Mouse (Mus musculus): ENCODE results near the gene Sfta2. TPM values are rescaled to one million over a fixed set of nuclear protein-coding genes. Genes with fewer than 3 reads are reported as not detected.

Gene Sfta2
- polyA plus RNA-seq, 1 experiment from 2014 or later: 10.2 TPM

DNA sequence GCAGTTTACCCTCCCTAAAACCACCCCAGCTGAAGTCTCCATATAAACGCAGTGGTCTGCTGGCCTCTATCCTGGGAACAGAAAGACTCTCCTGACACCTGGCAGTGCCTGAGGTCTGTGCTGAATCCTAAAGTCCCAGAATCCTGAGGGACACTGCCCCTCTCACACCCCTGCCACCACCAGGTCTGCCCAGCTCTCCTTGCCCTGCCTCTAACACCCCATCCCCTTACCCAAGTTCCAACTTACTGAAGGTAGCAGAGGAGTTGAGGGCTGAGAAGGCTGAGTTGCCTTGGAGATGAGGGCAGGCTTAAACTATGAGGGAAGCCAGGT lies 96.0 kb downstream of the Sfta2 start:
- WGBS: 13% methylated on average over 1 of the region's 1 CpGs
- Histone ChIP-seq H3K27ac (ENCODE audit: low read length) (peak overlapping the region; percentile 100), H3K4me2 (ENCODE audit: low read depth, low read length) (peak overlapping the region; percentile 64), H3K4me1 (ENCODE audit: control insufficient read depth, insufficient read depth, low read length) (peaks cover 36% of the 10 kb centered on the region), H3K9ac (ENCODE audit: low read length) (peak overlapping the region; percentile 76), H3K27me3 (ENCODE audit: control insufficient read depth, insufficient read depth, low read length) (no peaks in the 10 kb centered on the region), H3K9me3 (replicated peaks; ENCODE audit: control insufficient read depth, low read length) (peaks cover 4% of the 10 kb centered on the region; the same call in 1 of the 2 replicates), H3K36me3 (ENCODE audit: control insufficient read depth, insufficient read depth, low read length) (peaks cover 20% of the 10 kb centered on the region), H3K4me3 (replicated peaks; ENCODE audit: low read length) (peak overlapping the region; percentile 43)
- ATAC-seq (ENCODE audit: insufficient read depth, low FRiP score): no peak

DNA sequence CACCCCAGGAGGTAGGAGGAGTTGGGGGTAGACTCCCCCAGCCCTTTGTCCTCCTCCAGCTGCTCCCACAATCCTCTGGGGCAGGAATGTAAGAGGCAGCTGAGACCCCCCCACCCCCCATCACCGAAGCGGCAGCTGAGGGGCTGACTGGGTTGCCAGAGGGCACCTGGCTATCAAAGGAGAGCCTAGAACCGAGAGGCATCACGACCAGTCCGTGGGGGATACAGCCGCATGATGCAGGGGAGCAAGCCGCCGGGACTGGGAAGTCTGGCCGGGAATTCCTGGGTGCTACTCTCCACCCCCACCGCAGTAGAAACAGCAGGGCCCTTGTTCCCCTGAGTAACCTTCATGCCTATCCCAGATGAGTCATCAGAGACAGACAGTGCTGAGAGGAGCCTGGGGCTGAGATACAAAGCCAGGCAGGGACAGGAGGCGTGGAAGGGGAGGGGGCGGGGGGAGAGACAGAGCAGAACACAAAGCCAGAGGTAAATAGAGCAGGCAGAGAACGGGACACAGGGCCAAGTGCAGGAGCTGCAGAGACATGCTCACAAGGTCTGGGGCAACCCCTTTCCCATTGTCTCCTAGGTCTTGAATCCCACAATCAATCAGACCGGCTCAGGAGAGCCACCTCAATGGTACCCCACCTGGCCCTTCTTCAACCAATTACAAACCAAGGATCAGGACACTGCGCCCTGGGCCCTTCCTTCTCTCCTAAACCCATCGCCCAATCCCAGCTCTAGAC lies 96.6 kb downstream of the Sfta2 start:
- Histone ChIP-seq H3K27ac (ENCODE audit: low read length) (peak overlapping the region; percentile 100), H3K9ac (ENCODE audit: low read length) (peak overlapping the region; percentile 76), H3K36me3 (ENCODE audit: control insufficient read depth, insufficient read depth, low read length) (peaks cover 14% of the 10 kb centered on the region), H3K4me2 (ENCODE audit: low read depth, low read length) (peak overlapping the region; percentile 64), H3K4me3 (replicated peaks; ENCODE audit: low read length) (peak overlapping the region; percentile 43), H3K4me1 (ENCODE audit: control insufficient read depth, insufficient read depth, low read length) (peaks cover 40% of the 10 kb centered on the region), H3K27me3 (ENCODE audit: control insufficient read depth, insufficient read depth, low read length) (no peaks in the 10 kb centered on the region), H3K9me3 (replicated peaks; ENCODE audit: control insufficient read depth, low read length) (peaks cover 4% of the 10 kb centered on the region; the same call in 1 of the 2 replicates)
- WGBS: 7% methylated on average over 16 of the region's 16 CpGs
- peak; percentile 39; the same call in 1 of the 2 replicates for ATAC-seq (ENCODE audit: insufficient read depth, low FRiP score)

GRCm38 (mm10) chr17:35698501-35698883 lies 97.1 kb downstream of the Sfta2 start:
- no peak for ATAC-seq (ENCODE audit: insufficient read depth, low FRiP score)
- Histone ChIP-seq H3K4me2 (ENCODE audit: low read depth, low read length) (peak overlapping the region; percentile 64), H3K4me1 (ENCODE audit: control insufficient read depth, insufficient read depth, low read length) (peaks cover 40% of the 10 kb centered on the region), H3K4me3 (replicated peaks; ENCODE audit: low read length) (peak overlapping the region; percentile 43), H3K36me3 (ENCODE audit: control insufficient read depth, insufficient read depth, low read length) (peaks cover 11% of the 10 kb centered on the region), H3K27me3 (ENCODE audit: control insufficient read depth, insufficient read depth, low read length) (no peaks in the 10 kb centered on the region), H3K27ac (ENCODE audit: low read length) (peak overlapping the region; percentile 100), H3K9ac (ENCODE audit: low read length) (peak overlapping the region; percentile 76), H3K9me3 (replicated peaks; ENCODE audit: control insufficient read depth, low read length) (peaks cover 4% of the 10 kb centered on the region; the same call in 1 of the 2 replicates)
- WGBS: 23% methylated on average over 5 of the region's 5 CpGs

- H3K36me3 ChIP-seq (ENCODE audit: control insufficient read depth, insufficient read depth, low read length): peaks cover 10% of the 10 kb centered on the region
- no peaks in the 10 kb centered on the region for H3K27me3 ChIP-seq (ENCODE audit: control insufficient read depth, insufficient read depth, low read length)
- peak overlapping the region; percentile 72 for H3K4me2 ChIP-seq (ENCODE audit: low read depth, low read length)
- H3K9me3 ChIP-seq (replicated peaks; ENCODE audit: control insufficient read depth, low read length): peaks cover 4% of the 10 kb centered on the region; the same call in 1 of the 2 replicates
- H3K4me3 ChIP-seq (replicated peaks; ENCODE audit: low read length): peak overlapping the region; percentile 74
- ATAC-seq (ENCODE audit: insufficient read depth, low FRiP score): peak; percentile 29
- 2% methylated on average over 19 of the region's 19 CpGs for WGBS
- peak overlapping the region; percentile 89 for H3K9ac ChIP-seq (ENCODE audit: low read length)
- peak overlapping the region; percentile 100 for H3K27ac ChIP-seq (ENCODE audit: low read length)
- H3K4me1 ChIP-seq (ENCODE audit: control insufficient read depth, insufficient read depth, low read length): peaks cover 43% of the 10 kb centered on the region
Measured at GRCm38 (mm10) chr17:35699919-35700318, 98.6 kb downstream of the Sfta2 start.

Other genes starting within 250 kb of the Sfta2 start
- 2.2 and 2.6 TPM in 2 replicates for gene H2-Q4, start 221.9 kb upstream of the Sfta2 start, polyA plus RNA-seq (2015; fragmentation: Nextera tagmentation; extraction: Ambion mirVana)
- 0.86 and 1.1 TPM in 2 replicates for gene H2-Q6, start 176.7 kb upstream of the Sfta2 start, polyA plus RNA-seq (2015; fragmentation: Nextera tagmentation; extraction: Ambion mirVana)
- gene H2-Q7, start 162.4 kb upstream of the Sfta2 start, polyA plus RNA-seq (2015; fragmentation: Nextera tagmentation; extraction: Ambion mirVana): 3.6 and 4.2 TPM in 2 replicates
- 17.9 and 22.4 TPM in 2 replicates for gene H2-Q10, start 131.5 kb upstream of the Sfta2 start, polyA plus RNA-seq (2015; fragmentation: Nextera tagmentation; extraction: Ambion mirVana)
- gene Pou5f1, start 95.5 kb upstream of the Sfta2 start, polyA plus RNA-seq (2015; fragmentation: Nextera tagmentation; extraction: Ambion mirVana): not detected in 2 replicates
- gene Tcf19, start 84.7 kb upstream of the Sfta2 start, polyA plus RNA-seq (2015; fragmentation: Nextera tagmentation; extraction: Ambion mirVana): 79.6 and 83.1 TPM in 2 replicates
- gene Cchcr1, start 84.4 kb upstream of the Sfta2 start, polyA plus RNA-seq (2015; fragmentation: Nextera tagmentation; extraction: Ambion mirVana): 17.5 and 19.4 TPM in 2 replicates
- gene Psors1c2, start 68.3 kb upstream of the Sfta2 start, polyA plus RNA-seq (2015; fragmentation: Nextera tagmentation; extraction: Ambion mirVana): 1.3 and 2.0 TPM in 2 replicates
- gene Cdsn, start 49.4 kb upstream of the Sfta2 start, polyA plus RNA-seq (2015; fragmentation: Nextera tagmentation; extraction: Ambion mirVana): 7.7 and 24.9 TPM in 2 replicates
- 115 and 211 TPM in 2 replicates for gene 2300002M23Rik, start 34.1 kb upstream of the Sfta2 start, polyA plus RNA-seq (2015; fragmentation: Nextera tagmentation; extraction: Ambion mirVana)
- gene Gm9573, start 25.1 kb downstream of the Sfta2 start, polyA plus RNA-seq (2015; fragmentation: Nextera tagmentation; extraction: Ambion mirVana): 2.9 and 4.5 TPM in 2 replicates
- 71.0 and 145 TPM in 2 replicates for gene Mucl3, start 42.1 kb downstream of the Sfta2 start, polyA plus RNA-seq (2015; fragmentation: Nextera tagmentation; extraction: Ambion mirVana)
- 17.2 and 17.4 TPM in 2 replicates for gene Vars2, start 66.0 kb downstream of the Sfta2 start, polyA plus RNA-seq (2015; fragmentation: Nextera tagmentation; extraction: Ambion mirVana)
- 38.6 and 41.5 TPM in 2 replicates for gene Gtf2h4, start 72.2 kb downstream of the Sfta2 start, polyA plus RNA-seq (2015; fragmentation: Nextera tagmentation; extraction: Ambion mirVana)
- 81.5 and 86.5 TPM in 2 replicates for gene Ddr1, start 103.1 kb downstream of the Sfta2 start, polyA plus RNA-seq (2015; fragmentation: Nextera tagmentation; extraction: Ambion mirVana)
- 22.1 and 24.4 TPM in 2 replicates for gene Ier3, start 220.1 kb downstream of the Sfta2 start, polyA plus RNA-seq (2015; fragmentation: Nextera tagmentation; extraction: Ambion mirVana)
- 55.8 and 58.2 TPM in 2 replicates for gene Flot1, start 221.7 kb downstream of the Sfta2 start, polyA plus RNA-seq (2015; fragmentation: Nextera tagmentation; extraction: Ambion mirVana)
- gene Tubb5, start 236.8 kb downstream of the Sfta2 start, polyA plus RNA-seq (2015; fragmentation: Nextera tagmentation; extraction: Ambion mirVana): 649 and 665 TPM in 2 replicates
- gene Mdc1, start 240.0 kb downstream of the Sfta2 start, polyA plus RNA-seq (2015; fragmentation: Nextera tagmentation; extraction: Ambion mirVana): 11.7 and 16.2 TPM in 2 replicates

Measured in stomach, embryonic 16.5 days (tissue).